Mouse (Mus musculus) kidney, adult 2 months (tissue): Measurements from ENCODE around the gene Rab33b.

Experiments used
- CTCF ChIP-seq: fragments of 200-500 bp; conservative IDR thresholded peaks from 2 replicates; pipeline ENCODE4 v1.5.1; 2011; ENCODE audit warnings: low read depth, mild to moderate bottlenecking, control low read depth, low read length, moderate library complexity, mixed read lengths; ENCODE audit not compliant: insufficient read depth, insufficient read length
- POLR2A ChIP-seq: fragments of 200-500 bp; IDR thresholded peaks from one replicate; pipeline ENCODE4 v1.6.1; 2011; ENCODE audit warnings: low read depth, low read length, control low read depth

DNA sequence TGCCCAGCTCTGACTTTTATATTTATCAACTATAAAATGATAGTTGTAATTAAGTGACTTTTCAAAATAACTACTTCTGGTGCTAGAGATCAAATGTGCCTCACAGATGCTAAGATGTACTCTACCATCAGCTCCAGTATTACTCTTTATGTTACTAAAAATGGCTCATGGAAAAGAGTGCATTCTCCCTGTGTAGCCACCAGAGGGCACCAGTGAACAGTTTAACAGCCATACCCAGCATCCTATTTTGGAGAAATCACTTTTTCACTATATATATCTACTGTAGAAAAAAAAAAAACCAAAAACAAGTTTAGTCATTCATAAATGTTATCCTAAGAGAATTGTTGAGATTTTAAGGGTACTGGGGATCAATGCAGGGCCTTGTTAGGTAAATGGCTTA lies 2.7 kb upstream of the Rab33b start:
- TF ChIP-seq CTCF = peak; percentile 37
- no peak for TF ChIP-seq POLR2A
